Mouse (Mus musculus): ENCODE data around the gene Ppp4r1.

GRCm38 (mm10) chr17:65774439-65774838 is 7.9 kb upstream of the Ppp4r1 start:
- TF ChIP-seq POLR2A (IDR thresholded peaks at IDR 0.05; ENCODE audit: extremely low read depth, insufficient read depth, low read length) (no peak), CTCF (IDR thresholded peaks at IDR 0.05; ENCODE audit: extremely low read depth, insufficient read depth, low read length) (no peak)
